22 mouse cellular contexts compared by ENCODE assay signal in genomic region chr2:34420256-34420655, GRCm38 (mm10). TPM values are rescaled to one million over a fixed set of nuclear protein-coding genes. Genes with fewer than 3 reads are reported as not detected.
A peak's percentile ranks its signal among the peaks of the same experiment; 100 is the strongest.
DNase-seq lines count a peak whose midpoint lies in the region; ATAC-seq and TF ChIP-seq lines count a peak whose summit lies in the region.
"Had no signal": no experiment of that assay in that cellular context is flagged by ENCODE, and none has a peak within 500 bp of the region (broad histone marks: within the 10 kb centered on the region; RNA-seq: fewer than 3 reads in every experiment).

No protein-coding gene starts in this region.

- ATAC-seq in liver, embryonic 11.5 days (replicated peaks; ENCODE audit: low FRiP score) = no peak
- ATAC-seq: forebrain, embryonic 13.5 days; hindbrain, postnatal 0 days; midbrain, embryonic 13.5 days had no signal

- H3K79me2 ChIP-seq in heart, adult 2 months (replicated peaks; ENCODE audit: control insufficient read depth, insufficient read depth, low read length) = peaks cover 2% of the 10 kb centered on the region; the same call in 1 of the 2 replicates
- H3K79me2 ChIP-seq in liver, adult 2 months (ENCODE audit: control insufficient read depth, insufficient read depth, low read length) = peaks cover 11% of the 10 kb centered on the region; the same call in 1 of the 2 replicates

- intact Hi-C loops in heart, adult 2 months (cut with DNase I) = no loop called here

- 46% methylated on average over 1 of the region's 1 CpGs for WGBS in heart, adult 2 months
- WGBS in liver, adult 2 months = 24% methylated on average over 1 of the region's 1 CpGs
- 47% methylated on average over 1 of the region's 1 CpGs for WGBS in liver, embryonic 11.5 days
- WGBS in hindbrain, embryonic 10.5 days = 67% methylated on average over 1 of the region's 1 CpGs

- H3K27ac ChIP-seq in heart, adult 2 months = no peak overlapping the region
- no peak overlapping the region for H3K27ac ChIP-seq in liver, adult 2 months (replicated peaks; ENCODE audit: insufficient read depth, low read depth, low read length)
- no peak overlapping the region for H3K27ac ChIP-seq in liver, embryonic 11.5 days (ENCODE audit: low read depth, low read length)
- H3K27ac ChIP-seq in hindbrain, embryonic 10.5 days = no peak overlapping the region
- H3K27ac ChIP-seq: forebrain, embryonic 13.5 days; heart, embryonic 10.5 days; hindbrain, postnatal 0 days; limb, embryonic 13.5 days; midbrain, embryonic 13.5 days had no signal

- no peaks in the 10 kb centered on the region for H3K9me3 ChIP-seq in liver, embryonic 11.5 days (ENCODE audit: control insufficient read depth, low read length)
- no peaks in the 10 kb centered on the region for H3K9me3 ChIP-seq in hindbrain, embryonic 10.5 days
- H3K9me3 ChIP-seq: forebrain, embryonic 13.5 days; heart, embryonic 10.5 days; limb, embryonic 13.5 days; midbrain, embryonic 13.5 days had no signal

- no peak overlapping the region for H3K9ac ChIP-seq in heart, adult 2 months (ENCODE audit: low read depth, low read length)
- H3K9ac ChIP-seq in liver, adult 2 months (ENCODE audit: low read depth, low read length) = no peak overlapping the region
- H3K9ac ChIP-seq in liver, embryonic 11.5 days (ENCODE audit: low read depth, low read length) = no peak overlapping the region
- H3K9ac ChIP-seq: forebrain, embryonic 13.5 days; limb, embryonic 13.5 days; midbrain, embryonic 13.5 days had no signal

- no peaks in the 10 kb centered on the region for H3K27me3 ChIP-seq in heart, adult 2 months (ENCODE audit: control insufficient read depth, insufficient read depth, low read length)
- no peaks in the 10 kb centered on the region for H3K27me3 ChIP-seq in liver, adult 2 months (ENCODE audit: control insufficient read depth, insufficient read depth, low read length)
- H3K27me3 ChIP-seq in liver, embryonic 11.5 days (replicated peaks; ENCODE audit: control insufficient read depth, insufficient read depth, low read length) = no peaks in the 10 kb centered on the region
- H3K27me3 ChIP-seq in hindbrain, embryonic 10.5 days (ENCODE audit: insufficient read depth, poor library complexity, severe bottlenecking) = no peaks in the 10 kb centered on the region
- H3K27me3 ChIP-seq: forebrain, embryonic 13.5 days; limb, embryonic 13.5 days; midbrain, embryonic 13.5 days had no signal

- DNase-seq in heart, adult 11 months = peak; percentile 72
- DNase-seq in heart, adult 2 months = no peak
- DNase-seq in liver, adult 2 months (ENCODE audit: extremely low read depth, low read depth, low spot score) = peak; percentile 13
- DNase-seq in liver, embryonic 11.5 days (ENCODE audit: low spot score) = no peak
- peak; percentile 9 for DNase-seq in ES-CJ7 (ENCODE audit: low read depth, low spot score)
- DNase-seq in mesoderm, embryonic 11.5 days (ENCODE audit: low read depth, low spot score) = peak; percentile 12
- DNase-seq in thymus, postnatal 14 days = no peak
- DNase-seq in hindbrain, embryonic 10.5 days (ENCODE audit: low spot score) = no peak
- DNase-seq: cerebellum, adult 2 months; cerebellum, postnatal 25 days; embryo, embryonic 11 days; gastrocnemius, postnatal 36 days; kidney, adult 18-20 months; kidney, postnatal 14 days; lung, adult 18-20 months; lung, postnatal 14 days; thymus, postnatal 25 days had no signal

- no peak overlapping the region for H3K4me2 ChIP-seq in liver, embryonic 11.5 days
- H3K4me2 ChIP-seq: forebrain, embryonic 13.5 days; limb, embryonic 13.5 days; midbrain, embryonic 13.5 days had no signal

- H3K4me1 ChIP-seq in heart, adult 2 months (ENCODE audit: control insufficient read depth, insufficient read depth, low read length) = peaks cover 1% of the 10 kb centered on the region; the same call in 1 of the 2 replicates
- no peaks in the 10 kb centered on the region; the same call in 1 of the 2 replicates for H3K4me1 ChIP-seq in liver, adult 2 months (ENCODE audit: control insufficient read depth, insufficient read depth, low read length)
- no peaks in the 10 kb centered on the region for H3K4me1 ChIP-seq in liver, embryonic 11.5 days (replicated peaks; ENCODE audit: control insufficient read depth, insufficient read depth, low read length)
- H3K4me1 ChIP-seq in hindbrain, embryonic 10.5 days (replicated peaks) = no peaks in the 10 kb centered on the region
- H3K4me1 ChIP-seq: heart, embryonic 10.5 days; midbrain, embryonic 13.5 days had no signal

- TF ChIP-seq CTCF in heart, adult 2 months (IDR thresholded peaks at IDR 0.05) = no peak
- TF ChIP-seq CTCF in liver, adult 2 months (IDR thresholded peaks at IDR 0.05; ENCODE audit: low read depth, low read length) = no peak

- H3K4me3 ChIP-seq in heart, adult 2 months = no peak overlapping the region
- H3K4me3 ChIP-seq in liver, adult 2 months (ENCODE audit: insufficient read depth, low read depth, low read length) = no peak overlapping the region
- no peak overlapping the region for H3K4me3 ChIP-seq in liver, embryonic 11.5 days (ENCODE audit: low read depth, low read length)
- H3K4me3 ChIP-seq in hindbrain, embryonic 10.5 days = no peak overlapping the region
- H3K4me3 ChIP-seq: forebrain, embryonic 13.5 days; heart, embryonic 10.5 days; limb, embryonic 13.5 days; midbrain, embryonic 13.5 days had no signal

- peaks cover 2% of the 10 kb centered on the region; the same call in 1 of the 2 replicates for H3K36me3 ChIP-seq in heart, adult 2 months (ENCODE audit: control insufficient read depth, insufficient read depth, low read length)
- H3K36me3 ChIP-seq in liver, adult 2 months (ENCODE audit: control insufficient read depth, insufficient read depth, low read length) = 0 out of 2 replicates have a peak, but pooled peaks cover 1% of the 10 kb centered on the region
- H3K36me3 ChIP-seq in liver, embryonic 11.5 days (ENCODE audit: control insufficient read depth, insufficient read depth, low read length) = no peaks in the 10 kb centered on the region; the same call in 1 of the 2 replicates
- peaks cover 8% of the 10 kb centered on the region; the same call in 1 of the 2 replicates for H3K36me3 ChIP-seq in hindbrain, embryonic 10.5 days

- TF ChIP-seq POLR2A in heart, adult 2 months (IDR thresholded peaks at IDR 0.05; ENCODE audit: insufficient read depth, low read depth, low read length) = no peak
- no peak for TF ChIP-seq POLR2A in liver, adult 2 months (IDR thresholded peaks at IDR 0.05; ENCODE audit: extremely low read depth, insufficient read depth, low read length)

- no peak for TF ChIP-seq EP300 in heart, adult 2 months (IDR thresholded peaks at IDR 0.05; ENCODE audit: insufficient read depth, low read depth, low read length)

RNA-seq across cellular contexts. Expression of gene Mapkap1, which starts 13.7 kb away (rescaled TPM):
- 10 to 100 TPM; 63.6 to 70.1 TPM for total RNA-seq in heart, adult 2 months (2021)
- polyA plus RNA-seq in heart, adult 2 months (2012; rRNA removed) = 30.6 and 51.5 TPM in 2 replicates
- 35.1 and 41.7 TPM in 2 replicates for total RNA-seq in liver, adult 2 months (2014; rRNA removed)
- 25.4 and 31.6 TPM in 2 replicates for polyA plus RNA-seq in liver, adult 2 months (2012; rRNA removed)
- polyA plus RNA-seq in liver, embryonic 11.5 days (2014; fragmentation: Nextera tagmentation; extraction: Ambion mirVana) = 62.4 and 70.0 TPM in 2 replicates
- polyA plus RNA-seq in hindbrain, embryonic 10.5 days (2016; fragmentation: Nextera tagmentation; extraction: Ambion mirVana) = 91.9 and 105 TPM in 2 replicates

RNA-seq across cellular contexts. Expression of gene Pbx3, which starts 47.3 kb away (rescaled TPM):
- total RNA-seq in heart, adult 2 months (2021) = 1 to 10 TPM; 9.7 to 9.8 TPM
- polyA plus RNA-seq in heart, adult 2 months (2012; rRNA removed) = 6.1 and 10.0 TPM in 2 replicates
- 1.9 and 2.6 TPM in 2 replicates for total RNA-seq in liver, adult 2 months (2014; rRNA removed)
- polyA plus RNA-seq in liver, adult 2 months (2012; rRNA removed) = 1.0 and 1.1 TPM in 2 replicates
- 19.6 and 22.9 TPM in 2 replicates for polyA plus RNA-seq in liver, embryonic 11.5 days (2014; fragmentation: Nextera tagmentation; extraction: Ambion mirVana)
- polyA plus RNA-seq in hindbrain, embryonic 10.5 days (2016; fragmentation: Nextera tagmentation; extraction: Ambion mirVana) = 42.9 and 56.6 TPM in 2 replicates

Comparison
In these comparisons a context has a peak if more than half of its experiments do, and no peak if none do; other contexts are left out.
1. DNase-seq: peak in heart, adult 11 months (single experiment), liver, adult 2 months (single experiment), ES-CJ7 (single experiment) and mesoderm, embryonic 11.5 days (single experiment); none in heart, adult 2 months (0 of 2), liver, embryonic 11.5 days (single experiment), thymus, postnatal 14 days (single experiment) and hindbrain, embryonic 10.5 days (single experiment).